Mouse (Mus musculus) limb, embryonic 13.5 days (tissue): Measurements from ENCODE around the gene Hlx. TPM values are rescaled to one million over a fixed set of nuclear protein-coding genes. Genes with fewer than 3 reads are reported as not detected.
A peak's percentile ranks its signal among the peaks of the same experiment; 100 is the strongest.

Source experiments
- ATAC-seq: fragments of 200-750 bp; cut with Nextera tagmentation; 2 replicates; pipeline ENCODE4 v1.8.0; 2017; ENCODE audit warnings: low read depth, moderate number of reproducible peaks, moderate TSS enrichment; ENCODE audit not compliant: low FRiP score
- H3K27ac ChIP-seq: fragments of 300-500 bp; sonication (generic); 2 replicates; pipeline ENCODE4 v1.5.1; 2015; ENCODE audit warnings: inconsistent platforms, mild to moderate bottlenecking, moderate library complexity
- H3K27me3 ChIP-seq: fragments of 300-500 bp; sonication (generic); 2 replicates; pipeline ENCODE4 v1.6.1; 2015; ENCODE audit warnings: mild to moderate bottlenecking, inconsistent platforms
- H3K36me3 ChIP-seq: fragments of 300-500 bp; sonication (generic); 2 replicates; pipeline ENCODE4 v1.6.1; 2015; ENCODE audit warnings: inconsistent platforms, mild to moderate bottlenecking, moderate library complexity
- H3K4me1 ChIP-seq: fragments of 300-500 bp; sonication (generic); 2 replicates; pipeline ENCODE4 v1.6.1; 2015; ENCODE audit warnings: inconsistent platforms
- H3K4me2 ChIP-seq: fragments of 300-500 bp; sonication (generic); replicated peaks from 2 replicates; pipeline ENCODE4 v1.6.1; 2015; ENCODE audit warnings: inconsistent platforms, mild to moderate bottlenecking, moderate library complexity
- H3K4me3 ChIP-seq: fragments of 300-500 bp; sonication (generic); 2 replicates; pipeline ENCODE4 v1.5.1; 2015; ENCODE audit warnings: moderate library complexity, mild to moderate bottlenecking, inconsistent platforms
- H3K9ac ChIP-seq: fragments of 300-500 bp; sonication (generic); 2 replicates; pipeline ENCODE4 v1.6.1; 2015; ENCODE audit warnings: mild to moderate bottlenecking, inconsistent platforms
- H3K9me3 ChIP-seq: fragments of 300-500 bp; sonication (generic); 2 replicates; pipeline ENCODE4 v1.6.1; 2016; ENCODE audit warnings: inconsistent platforms
- WGBS: fragments of 180-500 bp; shearing (Covaris S2); methylation state at CpG from one replicate; pipeline ENCODE4 v1.1.7; 2015; 5-methylcytosine and 5-hydroxymethylcytosine counted together
- polyA plus RNA-seq: library from polyadenylated mRNA; unstranded; fragments of >200 nt; fragmentation: Nextera tagmentation; extraction: Ambion mirVana; gene quantifications from 2 replicates; pipeline ENCODE4 v1.2.1, GENCODE M21; 2015

The Hlx gene
- polyA plus RNA-seq, 1 experiment from 2014 or later: 26.2 TPM

- peaks cover 30% of the 10 kb centered on the region for H3K4me1 ChIP-seq
- no peak overlapping the region for H3K9ac ChIP-seq
- H3K27ac ChIP-seq: no peak overlapping the region
- 2% methylated on average over 26 of the region's 26 CpGs for whole genome bisulfite sequencing
- no peak overlapping the region for H3K4me3 ChIP-seq
- no peaks in the 10 kb centered on the region for H3K9me3 ChIP-seq
- H3K4me2 ChIP-seq: 0 out of 2 replicates have a peak overlapping the region, but pooled peaks have one; percentile 0
- peaks cover 99% of the 10 kb centered on the region for H3K27me3 ChIP-seq
- H3K36me3 ChIP-seq: no peaks in the 10 kb centered on the region
- ATAC-seq: 0 out of 2 replicates have a peak, but pooled peaks have one; percentile 20
These were observed 12.0 kb downstream of the Hlx start for GRCm38 (mm10) chr1:184720162-184721025.

- ATAC-seq: no peak
- Histone ChIP-seq H3K36me3 (no peaks in the 10 kb centered on the region), H3K27ac (no peak overlapping the region), H3K9me3 (no peaks in the 10 kb centered on the region), H3K4me2 (peak overlapping the region; percentile 53), H3K4me3 (peak overlapping the region; percentile 27), H3K4me1 (peaks cover 21% of the 10 kb centered on the region), H3K9ac (no peak overlapping the region), H3K27me3 (peaks cover 99% of the 10 kb centered on the region)
- 1% methylated on average over 41 of the region's 41 CpGs for WGBS
These were observed 13.9 kb downstream of the Hlx start for GRCm38 (mm10) chr1:184718261-184719120.

- Histone ChIP-seq H3K27ac (no peak overlapping the region), H3K9me3 (no peaks in the 10 kb centered on the region), H3K4me1 (peaks cover 21% of the 10 kb centered on the region), H3K27me3 (peaks cover 99% of the 10 kb centered on the region), H3K9ac (no peak overlapping the region), H3K4me2 (no peak overlapping the region), H3K4me3 (no peak overlapping the region), H3K36me3 (no peaks in the 10 kb centered on the region)
- no peak for ATAC-seq
- 2% methylated on average over 12 of the region's 12 CpGs for WGBS
These were observed 14.7 kb downstream of the Hlx start for GRCm38 (mm10) chr1:184717691-184718200.

GRCm38 (mm10) chr1:184717016-184717568 lies 15.3 kb downstream of the Hlx start:
- WGBS: under 1% methylated on average over 18 of the region's 18 CpGs
- H3K27me3 ChIP-seq: peaks cover 99% of the 10 kb centered on the region
- H3K9me3 ChIP-seq: no peaks in the 10 kb centered on the region
- H3K4me1 ChIP-seq: peaks cover 21% of the 10 kb centered on the region
- no peaks in the 10 kb centered on the region for H3K36me3 ChIP-seq
- H3K4me3 ChIP-seq: no peak overlapping the region
- no peak overlapping the region for H3K4me2 ChIP-seq
- no peak overlapping the region for H3K27ac ChIP-seq
- no peak for ATAC-seq
- H3K9ac ChIP-seq: no peak overlapping the region

- Histone ChIP-seq H3K36me3 (no peaks in the 10 kb centered on the region), H3K9ac (no peak overlapping the region), H3K27ac (no peak overlapping the region), H3K4me2 (no peak overlapping the region), H3K27me3 (peaks cover 94% of the 10 kb centered on the region), H3K4me1 (peaks cover 21% of the 10 kb centered on the region), H3K9me3 (no peaks in the 10 kb centered on the region), H3K4me3 (no peak overlapping the region)
- no peak for ATAC-seq
- WGBS: 3% methylated on average over 6 of the region's 6 CpGs
These were observed 16.3 kb downstream of the Hlx start for GRCm38 (mm10) chr1:184716117-184716516.

- WGBS: 21% methylated on average over 6 of the region's 6 CpGs
- H3K36me3 ChIP-seq: no peaks in the 10 kb centered on the region
- no peak for ATAC-seq
- H3K27ac ChIP-seq: no peak overlapping the region
- no peak overlapping the region for H3K4me2 ChIP-seq
- H3K27me3 ChIP-seq: peaks cover 89% of the 10 kb centered on the region
- H3K4me1 ChIP-seq: peaks cover 21% of the 10 kb centered on the region
- H3K4me3 ChIP-seq: no peak overlapping the region
- no peaks in the 10 kb centered on the region for H3K9me3 ChIP-seq
- no peak overlapping the region for H3K9ac ChIP-seq
These were observed 16.7 kb downstream of the Hlx start for GRCm38 (mm10) chr1:184715693-184716092.

- Histone ChIP-seq H3K4me2 (no peak overlapping the region), H3K36me3 (no peaks in the 10 kb centered on the region), H3K27me3 (peaks cover 89% of the 10 kb centered on the region), H3K9me3 (no peaks in the 10 kb centered on the region), H3K27ac (no peak overlapping the region), H3K4me3 (no peak overlapping the region), H3K9ac (no peak overlapping the region), H3K4me1 (peaks cover 21% of the 10 kb centered on the region)
- 22% methylated on average over 3 of the region's 3 CpGs for WGBS
- ATAC-seq: no peak
These were observed 17.9 kb downstream of the Hlx start for GRCm38 (mm10) chr1:184714515-184714914.

GRCm38 (mm10) chr1:184713716-184714115 lies 18.7 kb downstream of the Hlx start:
- Histone ChIP-seq H3K27ac (no peak overlapping the region), H3K4me3 (no peak overlapping the region), H3K36me3 (no peaks in the 10 kb centered on the region), H3K27me3 (peaks cover 88% of the 10 kb centered on the region), H3K4me2 (no peak overlapping the region), H3K9me3 (no peaks in the 10 kb centered on the region), H3K4me1 (peaks cover 26% of the 10 kb centered on the region), H3K9ac (no peak overlapping the region)
- ATAC-seq: no peak
- WGBS: 73% methylated on average over 5 of the region's 5 CpGs

GRCm38 (mm10) chr1:184707532-184708248 lies 24.7 kb downstream of the Hlx start:
- no peak overlapping the region for H3K27ac ChIP-seq
- no peaks in the 10 kb centered on the region for H3K9me3 ChIP-seq
- H3K4me1 ChIP-seq: peaks cover 16% of the 10 kb centered on the region
- no peak overlapping the region for H3K4me3 ChIP-seq
- 56% methylated on average over 4 of the region's 4 CpGs for WGBS
- H3K9ac ChIP-seq: no peak overlapping the region
- H3K4me2 ChIP-seq: no peak overlapping the region
- no peaks in the 10 kb centered on the region for H3K36me3 ChIP-seq
- ATAC-seq: no peak
- H3K27me3 ChIP-seq: peaks cover 43% of the 10 kb centered on the region

GRCm38 (mm10) chr1:184704901-184705300 lies 27.5 kb downstream of the Hlx start:
- Histone ChIP-seq H3K27me3 (peaks cover 26% of the 10 kb centered on the region), H3K4me1 (peaks cover 16% of the 10 kb centered on the region), H3K9me3 (no peaks in the 10 kb centered on the region), H3K4me3 (no peak overlapping the region), H3K4me2 (no peak overlapping the region), H3K36me3 (no peaks in the 10 kb centered on the region), H3K9ac (no peak overlapping the region), H3K27ac (no peak overlapping the region)
- ATAC-seq: no peak
- WGBS: 33% methylated on average over 3 of the region's 3 CpGs

- no peaks in the 10 kb centered on the region for H3K4me1 ChIP-seq
- no peaks in the 10 kb centered on the region for H3K27me3 ChIP-seq
- no peak overlapping the region for H3K27ac ChIP-seq
- H3K4me3 ChIP-seq: no peak overlapping the region
- H3K9me3 ChIP-seq: no peaks in the 10 kb centered on the region
- no peak overlapping the region for H3K9ac ChIP-seq
- H3K36me3 ChIP-seq: no peaks in the 10 kb centered on the region
- no peak overlapping the region for H3K4me2 ChIP-seq
- 75% methylated on average over 1 of the region's 1 CpGs for WGBS
- no peak for ATAC-seq
These were observed 33.1 kb downstream of the Hlx start for GRCm38 (mm10) chr1:184699295-184699694.
